Mouse (Mus musculus) olfactory bulb, adult 2 months (tissue): Measurements from ENCODE around the gene Rrn3.
"Not testable (repeated sequence)": the region's sequence is repeated elsewhere in the genome, so short reads cannot be mapped to it uniquely, and the experiment has no call there.

Experiments used
- CTCF ChIP-seq: fragments of 200-500 bp; IDR thresholded peaks from 2 replicates; pipeline ENCODE4 v1.5.1; 2012; ENCODE audit warnings: low read depth, mild to moderate bottlenecking, low read length, moderate library complexity; ENCODE audit not compliant: insufficient read depth
- POLR2A ChIP-seq: fragments of 200-500 bp; IDR thresholded peaks from 2 replicates; pipeline ENCODE4 v1.6.1; 2012; ENCODE audit warnings: mild to moderate bottlenecking, low read depth, low read length, moderate library complexity; ENCODE audit not compliant: insufficient read depth

GRCm38 (mm10) chr16:13774011-13774410, 6.5 kb upstream of the Rrn3 start:
- not testable (repeated sequence) for TF ChIP-seq POLR2A, CTCF
